Mouse (Mus musculus) intestine, embryonic 15.5 days (tissue): ENCODE measurements at regions not wholly inside any gene's neighbourhood (a gene's known extent, or its start where the extent isn't known, plus 50 kb on each side); places are given as distances from the start of the nearest gene placed in this dataset.

Experiments used
- ATAC-seq: fragments of 200-750 bp; cut with Nextera tagmentation; 2 replicates; pipeline ENCODE4 v1.8.0; 2017; ENCODE audit warnings: moderate TSS enrichment, moderate library complexity
- H3K27ac ChIP-seq: fragments of 300-500 bp; sonication (generic); 2 replicates; pipeline ENCODE4 v1.5.1; 2015; ENCODE audit warnings: mild to moderate bottlenecking, inconsistent platforms
- H3K27me3 ChIP-seq: fragments of 300-500 bp; sonication (generic); replicated peaks from 2 replicates; pipeline ENCODE4 v1.6.1; 2015; ENCODE audit warnings: inconsistent platforms
- H3K36me3 ChIP-seq: fragments of 300-500 bp; sonication (generic); 2 replicates; pipeline ENCODE4 v1.6.1; 2015; ENCODE audit warnings: inconsistent platforms
- H3K4me1 ChIP-seq: fragments of 300-500 bp; sonication (generic); replicated peaks from 2 replicates; pipeline ENCODE4 v1.6.1; 2015; ENCODE audit warnings: inconsistent platforms
- H3K4me2 ChIP-seq: fragments of 300-500 bp; sonication (generic); replicated peaks from 2 replicates; pipeline ENCODE4 v1.6.1; 2015; ENCODE audit warnings: mild to moderate bottlenecking, inconsistent platforms
- H3K4me3 ChIP-seq: fragments of 300-500 bp; sonication (generic); replicated peaks from 2 replicates; pipeline ENCODE4 v1.5.1; 2015; ENCODE audit warnings: inconsistent platforms
- H3K9ac ChIP-seq: fragments of 300-500 bp; sonication (generic); 2 replicates; pipeline ENCODE4 v1.6.1; 2015; ENCODE audit warnings: inconsistent platforms
- H3K9me3 ChIP-seq: fragments of 300-500 bp; sonication (generic); 2 replicates; pipeline ENCODE4 v1.6.1; 2016; ENCODE audit warnings: inconsistent platforms
- WGBS: fragments of 180-500 bp; shearing (Covaris S2); methylation state at CpG from one replicate; pipeline ENCODE4 v1.1.7; 2015; 5-methylcytosine and 5-hydroxymethylcytosine counted together

- H3K9ac ChIP-seq, result no peak overlapping the region
- H3K4me1 ChIP-seq, result no peaks in the 10 kb centered on the region
- 0 out of 2 replicates have a peak overlapping the region, but pooled peaks have one; percentile 0 for H3K4me2 ChIP-seq
- ATAC-seq, result peak; percentile 97
- no peaks in the 10 kb centered on the region for H3K36me3 ChIP-seq
- peak overlapping the region; percentile 76 for H3K27ac ChIP-seq
- H3K4me3 ChIP-seq, result no peak overlapping the region
- 43% methylated on average over 5 of the region's 5 CpGs for WGBS
- no peaks in the 10 kb centered on the region for H3K9me3 ChIP-seq
- no peaks in the 10 kb centered on the region for H3K27me3 ChIP-seq
These were observed 53.6 kb upstream of the Actr3 start for GRCm38 (mm10) chr1:125488915-125489730.

GRCm38 (mm10) chr1:125491014-125491413 lies 55.5 kb upstream of the Actr3 start:
- WGBS, result 62% methylated on average over 5 of the region's 5 CpGs

GRCm38 (mm10) chr1:125494598-125494997 lies 59.1 kb upstream of the Actr3 start:
- H3K4me2 ChIP-seq, result no peak overlapping the region
- H3K9me3 ChIP-seq, result no peaks in the 10 kb centered on the region
- ATAC-seq, result no peak
- no peaks in the 10 kb centered on the region for H3K27me3 ChIP-seq
- 86% methylated on average over 6 of the region's 6 CpGs for WGBS
- H3K36me3 ChIP-seq, result no peaks in the 10 kb centered on the region
- no peak overlapping the region for H3K4me3 ChIP-seq
- H3K27ac ChIP-seq, result no peak overlapping the region
- H3K9ac ChIP-seq, result no peak overlapping the region
- no peaks in the 10 kb centered on the region for H3K4me1 ChIP-seq

More at GRCm38 (mm10) chr1:125491014-125491413, 55.5 kb upstream of the Actr3 start:
- Histone ChIP-seq H3K36me3 (no peaks in the 10 kb centered on the region), H3K4me1 (no peaks in the 10 kb centered on the region), H3K9ac (no peak overlapping the region), H3K4me3 (no peak overlapping the region), H3K9me3 (no peaks in the 10 kb centered on the region), H3K4me2 (no peak overlapping the region), H3K27ac (no peak overlapping the region), H3K27me3 (no peaks in the 10 kb centered on the region)
- ATAC-seq, result no peak

- Histone ChIP-seq H3K9me3 (no peaks in the 10 kb centered on the region), H3K4me2 (no peak overlapping the region), H3K36me3 (no peaks in the 10 kb centered on the region), H3K4me3 (no peak overlapping the region), H3K27me3 (no peaks in the 10 kb centered on the region), H3K9ac (no peak overlapping the region), H3K4me1 (no peaks in the 10 kb centered on the region), H3K27ac (no peak overlapping the region)
- peak; percentile 62 for ATAC-seq
- 87% methylated on average over 13 of the region's 13 CpGs for WGBS
These were observed 60.0 kb upstream of the Actr3 start for GRCm38 (mm10) chr1:125495320-125496083.

GRCm38 (mm10) chr1:125497006-125497405 lies 61.5 kb upstream of the Actr3 start:
- no peaks in the 10 kb centered on the region for H3K4me1 ChIP-seq
- 85% methylated on average over 9 of the region's 9 CpGs for WGBS

GRCm38 (mm10) chr1:125501964-125502517 lies 58.4 kb upstream of the Slc35f5 start:
- Histone ChIP-seq H3K4me2 (no peak overlapping the region), H3K4me1 (no peaks in the 10 kb centered on the region), H3K27me3 (no peaks in the 10 kb centered on the region), H3K36me3 (no peaks in the 10 kb centered on the region), H3K4me3 (no peak overlapping the region), H3K9me3 (no peaks in the 10 kb centered on the region), H3K27ac (no peak overlapping the region), H3K9ac (no peak overlapping the region)
- 85% methylated on average over 4 of the region's 4 CpGs for WGBS
- peak; percentile 36; the same call in 1 of the 2 replicates for ATAC-seq

More at GRCm38 (mm10) chr1:125497006-125497405, 61.5 kb upstream of the Actr3 start:
- Histone ChIP-seq H3K27ac (no peak overlapping the region), H3K9me3 (no peaks in the 10 kb centered on the region), H3K27me3 (no peaks in the 10 kb centered on the region), H3K4me3 (no peak overlapping the region), H3K4me2 (no peak overlapping the region), H3K36me3 (no peaks in the 10 kb centered on the region), H3K9ac (no peak overlapping the region)
- ATAC-seq, result no peak

GRCm38 (mm10) chr1:125503878-125504277 lies 56.5 kb upstream of the Slc35f5 start:
- no peak overlapping the region for H3K9ac ChIP-seq
- WGBS, result 89% methylated on average over 4 of the region's 4 CpGs

GRCm38 (mm10) chr1:125507786-125508514 lies 52.4 kb upstream of the Slc35f5 start:
- no peaks in the 10 kb centered on the region for H3K9me3 ChIP-seq
- 67% methylated on average over 5 of the region's 5 CpGs for WGBS
- H3K36me3 ChIP-seq, result no peaks in the 10 kb centered on the region
- no peak overlapping the region for H3K9ac ChIP-seq
- no peak overlapping the region for H3K27ac ChIP-seq
- peak; percentile 50; the same call in 1 of the 2 replicates for ATAC-seq
- no peaks in the 10 kb centered on the region for H3K27me3 ChIP-seq
- H3K4me3 ChIP-seq, result no peak overlapping the region
- H3K4me1 ChIP-seq, result 0 out of 2 replicates have a peak, but pooled peaks cover 5% of the 10 kb centered on the region
- no peak overlapping the region for H3K4me2 ChIP-seq

More at GRCm38 (mm10) chr1:125503878-125504277, 56.5 kb upstream of the Slc35f5 start:
- Histone ChIP-seq H3K4me1 (0 out of 2 replicates have a peak, but pooled peaks cover 4% of the 10 kb centered on the region), H3K9me3 (no peaks in the 10 kb centered on the region), H3K27ac (no peak overlapping the region), H3K36me3 (no peaks in the 10 kb centered on the region), H3K4me3 (no peak overlapping the region), H3K4me2 (no peak overlapping the region), H3K27me3 (no peaks in the 10 kb centered on the region)
- no peak for ATAC-seq

- Histone ChIP-seq H3K36me3 (no peaks in the 10 kb centered on the region), H3K4me2 (no peak overlapping the region), H3K9me3 (no peaks in the 10 kb centered on the region), H3K27ac (no peak overlapping the region), H3K4me1 (0 out of 2 replicates have a peak, but pooled peaks cover 5% of the 10 kb centered on the region), H3K27me3 (no peaks in the 10 kb centered on the region), H3K9ac (no peak overlapping the region), H3K4me3 (no peak overlapping the region)
- 62% methylated on average over 5 of the region's 5 CpGs for WGBS
- peak; percentile 71 for ATAC-seq
These were observed 51.7 kb upstream of the Slc35f5 start for GRCm38 (mm10) chr1:125508594-125509257.
